Mouse (Mus musculus) bone marrow, adult 2 months (tissue): ENCODE data around the gene Dock1.

Source experiments
- CTCF ChIP-seq: fragments of 200-500 bp; IDR thresholded peaks from 2 replicates; pipeline ENCODE4 v1.5.1; 2011; ENCODE audit warnings: low read length, control low read depth; ENCODE audit not compliant: control insufficient read depth, insufficient read depth
- POLR2A ChIP-seq: fragments of 200-500 bp; IDR thresholded peaks from 2 replicates; pipeline ENCODE4 v1.6.1; 2011; ENCODE audit warnings: low read depth, mild to moderate bottlenecking, control low read depth, low read length, borderline replicate concordance; ENCODE audit not compliant: control insufficient read depth

GRCm38 (mm10) chr7:135132461-135132860 lies 462.0 kb downstream of the Dock1 start:
- TF ChIP-seq POLR2A (no peak), CTCF (no peak)
